Mouse (Mus musculus) naive thymus-derived CD4-positive, alpha-beta T cell, adult 2 months (primary cell): Measurements from ENCODE around the gene Rrp15.

Experiments used
- DNase-seq: peaks from one replicate; pipeline ENCODE4 v3.0.0-alpha.2; 2011; ENCODE audit warnings: low read depth

Gene Rrp15

DNA sequence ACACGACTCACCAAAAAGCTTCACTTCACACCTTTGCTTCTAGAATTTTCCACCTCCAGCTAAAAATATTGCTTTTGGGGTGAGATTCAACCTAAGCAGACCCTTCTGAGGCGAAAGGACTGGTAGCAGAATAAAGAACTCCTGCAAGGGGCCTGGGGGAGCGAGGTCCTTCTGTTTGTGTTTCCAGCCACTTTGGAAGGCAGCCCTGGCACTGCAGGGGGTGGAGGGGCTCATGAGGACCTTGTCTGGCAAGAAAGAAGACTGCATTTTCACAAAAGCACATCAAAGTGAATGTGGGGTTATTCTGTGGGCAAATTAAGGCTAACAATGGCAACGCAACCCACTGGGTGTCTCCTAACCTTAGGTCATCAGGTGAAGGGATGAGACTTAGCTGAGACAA is 76.0 kb downstream of the Rrp15 start:
- DNase-seq, result no peak
